Mouse (Mus musculus) limb, embryonic 12.5 days (tissue): ENCODE data around the gene Exoc3l. TPM values are rescaled to one million over a fixed set of nuclear protein-coding genes. Genes with fewer than 3 reads are reported as not detected.

Source experiments
- ATAC-seq: fragments of 200-750 bp; cut with Nextera tagmentation; 2 replicates; pipeline ENCODE4 v1.8.0; 2017; ENCODE audit warnings: low read depth, moderate TSS enrichment; ENCODE audit not compliant: insufficient number of reproducible peaks, insufficient read depth, low FRiP score, low TSS enrichment
- H3K27ac ChIP-seq: fragments of 300-500 bp; sonication (generic); 2 replicates; pipeline ENCODE4 v1.5.1; 2016; ENCODE audit warnings: mild to moderate bottlenecking, moderate library complexity
- H3K27me3 ChIP-seq: fragments of 300-500 bp; sonication (generic); 2 replicates; pipeline ENCODE4 v1.6.1; 2016; ENCODE audit warnings: mild to moderate bottlenecking, moderate library complexity
- H3K36me3 ChIP-seq: fragments of 300-500 bp; sonication (generic); 2 replicates; pipeline ENCODE4 v1.6.1; 2016; ENCODE audit warnings: mild to moderate bottlenecking, moderate library complexity
- H3K4me1 ChIP-seq: fragments of 300-500 bp; sonication (generic); replicated peaks from 2 replicates; pipeline ENCODE4 v1.6.1; 2016
- H3K4me2 ChIP-seq: fragments of 300-500 bp; sonication (generic); 2 replicates; pipeline ENCODE4 v1.6.1; 2016; ENCODE audit warnings: mild to moderate bottlenecking, moderate library complexity
- H3K4me3 ChIP-seq: fragments of 300-500 bp; sonication (generic); replicated peaks from 2 replicates; pipeline ENCODE4 v1.5.1; 2016; ENCODE audit warnings: mild to moderate bottlenecking
- H3K9ac ChIP-seq: fragments of 300-500 bp; sonication (generic); replicated peaks from 2 replicates; pipeline ENCODE4 v1.6.1; 2016; ENCODE audit warnings: mild to moderate bottlenecking, moderate library complexity
- H3K9me3 ChIP-seq: fragments of 300-500 bp; sonication (generic); 2 replicates; pipeline ENCODE4 v1.6.1; 2016; ENCODE audit warnings: mild to moderate bottlenecking, moderate library complexity
- WGBS: fragments of 180-500 bp; shearing (Covaris S2); methylation state at CpG from one replicate; pipeline ENCODE4 v1.1.7; 2016; 5-methylcytosine and 5-hydroxymethylcytosine counted together
- polyA plus RNA-seq: library from polyadenylated mRNA; unstranded; fragments of >200 nt; fragmentation: Nextera tagmentation; extraction: Ambion mirVana; gene quantifications from 2 replicates; pipeline ENCODE4 v1.2.1, GENCODE M21; 2016

Exoc3l gene
- polyA plus RNA-seq, 1 experiment from 2014 or later: 10.0 TPM

GRCm38 (mm10) chr8:105290554-105291314, 5.2 kb downstream of the Exoc3l start:
- no peak for ATAC-seq
- Histone ChIP-seq H3K9ac (no peak overlapping the region), H3K27ac (no peak overlapping the region), H3K4me1 (peaks cover 26% of the 10 kb centered on the region), H3K27me3 (peaks cover 24% of the 10 kb centered on the region), H3K36me3 (peaks cover 7% of the 10 kb centered on the region; the same call in 1 of the 2 replicates), H3K4me2 (peak overlapping the region; percentile 83), H3K9me3 (no peaks in the 10 kb centered on the region), H3K4me3 (peak overlapping the region; percentile 50)
- WGBS: 8% methylated on average over 31 of the region's 31 CpGs

- Histone ChIP-seq H3K27me3 (peaks cover 22% of the 10 kb centered on the region), H3K36me3 (peaks cover 12% of the 10 kb centered on the region), H3K9me3 (no peaks in the 10 kb centered on the region), H3K4me3 (peak within 1 kb of the TSS; percentile 50), H3K4me1 (peaks cover 26% of the 10 kb centered on the region), H3K4me2 (peak within 1 kb of the TSS; percentile 83), H3K9ac (peak within 1 kb of the TSS; percentile 56), H3K27ac (peak within 1 kb of the TSS; percentile 58)
- WGBS: 2% methylated on average over 43 of the region's 43 CpGs
- peak; percentile 23 for ATAC-seq
Measured at GRCm38 (mm10) chr8:105289805-105290460, 6.0 kb downstream of the Exoc3l start, which contains the start of gene 4931428F04Rik. Gene 4931428F04Rik, minus strand, starts transcription at chr8:105289864.

GRCm38 (mm10) chr8:105288958-105289732, 6.8 kb downstream of the Exoc3l start:
- ATAC-seq: peak; percentile 86
- Histone ChIP-seq H3K36me3 (peaks cover 17% of the 10 kb centered on the region), H3K9me3 (no peaks in the 10 kb centered on the region), H3K4me2 (peak overlapping the region; percentile 83), H3K4me1 (peaks cover 26% of the 10 kb centered on the region), H3K9ac (peak overlapping the region; percentile 56), H3K4me3 (peak overlapping the region; percentile 50), H3K27ac (peak overlapping the region; percentile 58), H3K27me3 (peaks cover 27% of the 10 kb centered on the region)
- 1% methylated on average over 53 of the region's 53 CpGs for WGBS

- peak overlapping the region; percentile 83 for H3K4me2 ChIP-seq
- H3K27ac ChIP-seq: no peak overlapping the region
- no peak for ATAC-seq
- H3K4me1 ChIP-seq: peaks cover 26% of the 10 kb centered on the region
- H3K9ac ChIP-seq: no peak overlapping the region
- H3K9me3 ChIP-seq: no peaks in the 10 kb centered on the region
- peaks cover 23% of the 10 kb centered on the region for H3K27me3 ChIP-seq
- WGBS: 85% methylated on average over 5 of the region's 5 CpGs
- H3K36me3 ChIP-seq: peaks cover 19% of the 10 kb centered on the region
- H3K4me3 ChIP-seq: 0 out of 2 replicates have a peak overlapping the region, but pooled peaks have one; percentile 50
Measured at GRCm38 (mm10) chr8:105288231-105288630, 7.7 kb downstream of the Exoc3l start.

GRCm38 (mm10) chr8:105286907-105287306, 9.0 kb downstream of the Exoc3l start:
- Histone ChIP-seq H3K36me3 (peaks cover 32% of the 10 kb centered on the region), H3K27ac (no peak overlapping the region), H3K9me3 (no peaks in the 10 kb centered on the region), H3K4me2 (no peak overlapping the region), H3K4me1 (peaks cover 26% of the 10 kb centered on the region), H3K27me3 (peaks cover 25% of the 10 kb centered on the region), H3K9ac (no peak overlapping the region), H3K4me3 (no peak overlapping the region)
- WGBS: 86% methylated on average over 4 of the region's 4 CpGs
- no peak for ATAC-seq

GRCm38 (mm10) chr8:105285514-105285913, 10.4 kb downstream of the Exoc3l start:
- Histone ChIP-seq H3K4me1 (peaks cover 23% of the 10 kb centered on the region), H3K27ac (no peak overlapping the region), H3K36me3 (peaks cover 39% of the 10 kb centered on the region), H3K4me2 (no peak overlapping the region), H3K4me3 (no peak overlapping the region), H3K9me3 (no peaks in the 10 kb centered on the region), H3K9ac (no peak overlapping the region), H3K27me3 (peaks cover 30% of the 10 kb centered on the region)
- 46% methylated on average over 12 of the region's 12 CpGs for WGBS
- no peak for ATAC-seq

- 17% methylated on average over 23 of the region's 23 CpGs for WGBS
- H3K27me3 ChIP-seq: peaks cover 45% of the 10 kb centered on the region
- ATAC-seq: peak; percentile 37; the same call in 1 of the 2 replicates
- H3K4me3 ChIP-seq: no peak overlapping the region
- no peaks in the 10 kb centered on the region for H3K9me3 ChIP-seq
- H3K4me1 ChIP-seq: peaks cover 10% of the 10 kb centered on the region
- no peak overlapping the region for H3K27ac ChIP-seq
- H3K9ac ChIP-seq: no peak overlapping the region
- H3K36me3 ChIP-seq: peaks cover 46% of the 10 kb centered on the region
- no peak overlapping the region for H3K4me2 ChIP-seq
Measured at GRCm38 (mm10) chr8:105283074-105283473, 12.8 kb downstream of the Exoc3l start.

GRCm38 (mm10) chr8:105282239-105282638, 13.7 kb downstream of the Exoc3l start:
- H3K4me2 ChIP-seq: no peak overlapping the region
- WGBS: 89% methylated on average over 4 of the region's 4 CpGs
- H3K36me3 ChIP-seq: peaks cover 46% of the 10 kb centered on the region
- H3K27ac ChIP-seq: no peak overlapping the region
- H3K4me1 ChIP-seq: peaks cover 8% of the 10 kb centered on the region
- no peak for ATAC-seq
- H3K9me3 ChIP-seq: no peaks in the 10 kb centered on the region
- H3K27me3 ChIP-seq: peaks cover 54% of the 10 kb centered on the region
- H3K9ac ChIP-seq: no peak overlapping the region
- no peak overlapping the region for H3K4me3 ChIP-seq

- no peak for ATAC-seq
- Histone ChIP-seq H3K4me3 (no peak overlapping the region), H3K27ac (no peak overlapping the region), H3K9me3 (no peaks in the 10 kb centered on the region), H3K9ac (no peak overlapping the region), H3K27me3 (peaks cover 58% of the 10 kb centered on the region), H3K36me3 (peaks cover 44% of the 10 kb centered on the region), H3K4me2 (no peak overlapping the region), H3K4me1 (peaks cover 8% of the 10 kb centered on the region)
- WGBS: 88% methylated on average over 12 of the region's 12 CpGs
Measured at GRCm38 (mm10) chr8:105281821-105282220, 14.1 kb downstream of the Exoc3l start.

- WGBS: 62% methylated on average over 3 of the region's 3 CpGs
- Histone ChIP-seq H3K4me2 (no peak overlapping the region), H3K4me1 (peaks cover 19% of the 10 kb centered on the region), H3K27me3 (peaks cover 70% of the 10 kb centered on the region), H3K9ac (no peak overlapping the region), H3K27ac (no peak overlapping the region), H3K9me3 (no peaks in the 10 kb centered on the region), H3K4me3 (no peak overlapping the region), H3K36me3 (peaks cover 39% of the 10 kb centered on the region)
- ATAC-seq: no peak
Measured at GRCm38 (mm10) chr8:105280567-105280966, 15.3 kb downstream of the Exoc3l start.

- no peak overlapping the region for H3K27ac ChIP-seq
- H3K9me3 ChIP-seq: no peaks in the 10 kb centered on the region
- H3K36me3 ChIP-seq: peaks cover 28% of the 10 kb centered on the region
- ATAC-seq: no peak
- H3K9ac ChIP-seq: 0 out of 2 replicates have a peak overlapping the region, but pooled peaks have one; percentile 34
- H3K4me3 ChIP-seq: peak overlapping the region; percentile 23
- peaks cover 81% of the 10 kb centered on the region for H3K27me3 ChIP-seq
- H3K4me2 ChIP-seq: peak overlapping the region; percentile 46
- peaks cover 24% of the 10 kb centered on the region for H3K4me1 ChIP-seq
- WGBS: 4% methylated on average over 28 of the region's 28 CpGs
Measured at GRCm38 (mm10) chr8:105278911-105279334, 17.0 kb downstream of the Exoc3l start.
